Mouse (Mus musculus) embryonic facial prominence, embryonic 11.5 days (tissue): ENCODE data around the gene Cir1. TPM values are rescaled to one million over a fixed set of nuclear protein-coding genes. Genes with fewer than 3 reads are reported as not detected.

Experiments
- ATAC-seq: fragments of 200-750 bp; cut with Nextera tagmentation; replicated peaks from 2 replicates; pipeline ENCODE4 v1.8.0; 2017; ENCODE audit warnings: low read depth; ENCODE audit not compliant: insufficient number of reproducible peaks, low FRiP score, low TSS enrichment
- DNase-seq: peaks from one replicate; pipeline ENCODE4 v3.0.0-alpha.2; 2015; ENCODE audit warnings: low spot score
- H3K27ac ChIP-seq: fragments of 300-500 bp; sonication (generic); replicated peaks from 2 replicates; pipeline ENCODE4 v1.5.1; 2014; ENCODE audit warnings: mild to moderate bottlenecking, low read depth, low read length, control low read depth
- H3K27me3 ChIP-seq: fragments of 300-500 bp; sonication (generic); 2 replicates; pipeline ENCODE4 v1.6.1; 2014; ENCODE audit warnings: mild to moderate bottlenecking, low read length, moderate library complexity, mixed read lengths; ENCODE audit not compliant: control insufficient read depth, insufficient read depth
- H3K36me3 ChIP-seq: fragments of 300-500 bp; sonication (generic); replicated peaks from 2 replicates; pipeline ENCODE4 v1.6.1; 2014; ENCODE audit warnings: low read depth, mild to moderate bottlenecking, low read length, moderate library complexity, mixed read lengths; ENCODE audit not compliant: control insufficient read depth, insufficient read depth
- H3K4me1 ChIP-seq: fragments of 300-500 bp; sonication (generic); 2 replicates; pipeline ENCODE4 v1.6.1; 2014; ENCODE audit warnings: low read length, mixed read lengths; ENCODE audit not compliant: control insufficient read depth, insufficient read depth
- H3K4me2 ChIP-seq: fragments of 300-500 bp; sonication (generic); 2 replicates; pipeline ENCODE4 v1.6.1; 2014; ENCODE audit warnings: low read depth, mild to moderate bottlenecking, control low read depth, low read length, moderate library complexity
- H3K4me3 ChIP-seq: fragments of 300-500 bp; sonication (generic); 2 replicates; pipeline ENCODE4 v1.5.1; 2014; ENCODE audit warnings: low read depth, low read length, control low read depth
- H3K9ac ChIP-seq: fragments of 300-500 bp; sonication (generic); replicated peaks from 2 replicates; pipeline ENCODE4 v1.6.1; 2014; ENCODE audit warnings: mild to moderate bottlenecking, control low read depth, low read length
- H3K9me3 ChIP-seq: fragments of 300-500 bp; sonication (generic); replicated peaks from 2 replicates; pipeline ENCODE4 v1.6.1; 2016; ENCODE audit warnings: mild to moderate bottlenecking, low read length, inconsistent platforms, mixed read lengths; ENCODE audit not compliant: control insufficient read depth
- WGBS: fragments of 180-500 bp; shearing (Covaris S2); extraction: QIAGEN DNeasy Blood & Tissue Kit; methylation state at CpG from one replicate; pipeline ENCODE4 v1.1.7; 2014; 5-methylcytosine and 5-hydroxymethylcytosine counted together
- polyA plus RNA-seq: library from polyadenylated mRNA; unstranded; fragments of >200 nt; fragmentation: Nextera tagmentation; extraction: Ambion mirVana; gene quantifications from 2 replicates; pipeline ENCODE4 v1.2.1, GENCODE M21; 2014

Cir1 gene
- 26.8 and 28.1 TPM in 2 replicates for polyA plus RNA-seq

- Histone ChIP-seq H3K4me3 (peak within 1 kb of the TSS; percentile 80), H3K36me3 (peaks cover 3% of the 10 kb centered on the region; the same call in 1 of the 2 replicates), H3K4me2 (peak within 1 kb of the TSS; percentile 85), H3K27ac (0 out of 2 replicates have a peak within 1 kb of the TSS, but pooled peaks have one; percentile 15), H3K27me3 (no peaks in the 10 kb centered on the region), H3K9me3 (no peaks in the 10 kb centered on the region), H3K9ac (peak within 1 kb of the TSS; percentile 74), H3K4me1 (no peaks in the 10 kb centered on the region; the same call in 1 of the 2 replicates)
- DNase-seq, result peak; percentile 98
- peak; percentile 93 for ATAC-seq
- WGBS, result under 1% methylated on average over 64 of the region's 64 CpGs
Observed at GRCm38 (mm10) chr2:73312152-73313116, at the start of gene Cir1, which contains the start of gene Scrn3. Cir1 (minus strand) TSS chr2:73312701. Scrn3 (plus strand) TSS chr2:73312601.

- 84% methylated on average over 2 of the region's 2 CpGs for WGBS
- no peak for ATAC-seq
Observed at GRCm38 (mm10) chr2:73360536-73360935, 48.0 kb upstream of the Cir1 start.

GRCm38 (mm10) chr2:73359941-73360340, 47.4 kb upstream of the Cir1 start:
- Histone ChIP-seq H3K9ac (no peak overlapping the region), H3K36me3 (no peaks in the 10 kb centered on the region), H3K9me3 (no peaks in the 10 kb centered on the region), H3K27ac (no peak overlapping the region), H3K4me1 (no peaks in the 10 kb centered on the region), H3K4me3 (no peak overlapping the region), H3K4me2 (no peak overlapping the region), H3K27me3 (no peaks in the 10 kb centered on the region)
- ATAC-seq, result no peak
- 90% methylated on average over 5 of the region's 5 CpGs for WGBS
- no peak for DNase-seq

More at GRCm38 (mm10) chr2:73360536-73360935, 48.0 kb upstream of the Cir1 start:
- Histone ChIP-seq H3K4me3 (no peak overlapping the region), H3K9me3 (no peaks in the 10 kb centered on the region), H3K27ac (no peak overlapping the region), H3K4me1 (no peaks in the 10 kb centered on the region), H3K4me2 (no peak overlapping the region), H3K36me3 (no peaks in the 10 kb centered on the region), H3K27me3 (no peaks in the 10 kb centered on the region), H3K9ac (no peak overlapping the region)
- no peak for DNase-seq

- ATAC-seq, result peak; percentile 76; the same call in 1 of the 2 replicates
Observed at GRCm38 (mm10) chr2:73357004-73357403, 44.5 kb upstream of the Cir1 start.

GRCm38 (mm10) chr2:73351927-73352374, 39.5 kb upstream of the Cir1 start:
- Histone ChIP-seq H3K4me1 (no peaks in the 10 kb centered on the region), H3K4me3 (no peak overlapping the region), H3K27me3 (no peaks in the 10 kb centered on the region), H3K9me3 (no peaks in the 10 kb centered on the region), H3K4me2 (no peak overlapping the region), H3K9ac (no peak overlapping the region), H3K36me3 (no peaks in the 10 kb centered on the region), H3K27ac (no peak overlapping the region)
- ATAC-seq (no peak), DNase-seq (no peak)
- WGBS, result 57% methylated on average over 7 of the region's 7 CpGs

More at GRCm38 (mm10) chr2:73357004-73357403, 44.5 kb upstream of the Cir1 start:
- WGBS, result 27% methylated on average over 18 of the region's 18 CpGs
- Histone ChIP-seq H3K4me1 (no peaks in the 10 kb centered on the region), H3K27me3 (no peaks in the 10 kb centered on the region), H3K4me2 (peak overlapping the region; percentile 26; the same call in 1 of the 2 replicates), H3K36me3 (no peaks in the 10 kb centered on the region), H3K9me3 (no peaks in the 10 kb centered on the region), H3K4me3 (no peak overlapping the region), H3K9ac (no peak overlapping the region), H3K27ac (no peak overlapping the region)
- peak; percentile 86 for DNase-seq

GRCm38 (mm10) chr2:73351496-73351895, 39.0 kb upstream of the Cir1 start:
- Histone ChIP-seq H3K27me3 (no peaks in the 10 kb centered on the region), H3K27ac (no peak overlapping the region), H3K9ac (no peak overlapping the region), H3K4me2 (no peak overlapping the region), H3K36me3 (no peaks in the 10 kb centered on the region), H3K9me3 (no peaks in the 10 kb centered on the region), H3K4me3 (no peak overlapping the region), H3K4me1 (0 out of 2 replicates have a peak, but pooled peaks cover 2% of the 10 kb centered on the region)
- DNase-seq (no peak), ATAC-seq (no peak)
- 53% methylated on average over 5 of the region's 5 CpGs for WGBS

- Histone ChIP-seq H3K27me3 (no peaks in the 10 kb centered on the region), H3K4me1 (0 out of 2 replicates have a peak, but pooled peaks cover 2% of the 10 kb centered on the region), H3K4me3 (no peak overlapping the region), H3K27ac (no peak overlapping the region), H3K9me3 (no peaks in the 10 kb centered on the region), H3K4me2 (no peak overlapping the region), H3K9ac (no peak overlapping the region), H3K36me3 (no peaks in the 10 kb centered on the region)
- ATAC-seq, result no peak
- no peak for DNase-seq
- 85% methylated on average over 6 of the region's 6 CpGs for WGBS
Observed at GRCm38 (mm10) chr2:73348221-73348620, 35.7 kb upstream of the Cir1 start.

GRCm38 (mm10) chr2:73347766-73348165, 35.3 kb upstream of the Cir1 start:
- 57% methylated on average over 9 of the region's 9 CpGs for WGBS
- Histone ChIP-seq H3K4me3 (no peak overlapping the region), H3K4me2 (no peak overlapping the region), H3K27ac (no peak overlapping the region), H3K27me3 (no peaks in the 10 kb centered on the region), H3K9ac (no peak overlapping the region), H3K36me3 (no peaks in the 10 kb centered on the region), H3K9me3 (no peaks in the 10 kb centered on the region), H3K4me1 (0 out of 2 replicates have a peak, but pooled peaks cover 2% of the 10 kb centered on the region)
- DNase-seq, result no peak
- ATAC-seq, result no peak
